Mouse (Mus musculus) cerebellum, adult 8-10 months (tissue): ENCODE results near the gene Gm19426.

Experiments used
- DNase-seq: peaks from one replicate; pipeline ENCODE4 v3.0.0; 2022

Gene Gm19426

GRCm38 (mm10) chr2:84716423-84717355, 26.8 kb downstream of the Gm19426 start:
- no peak for DNase-seq

- peak; percentile 75 for DNase-seq
Observed at GRCm38 (mm10) chr2:84715562-84716361, 27.7 kb downstream of the Gm19426 start.

GRCm38 (mm10) chr2:84714811-84715561, 28.5 kb downstream of the Gm19426 start, which contains the start of gene Zdhhc5:
Zdhhc5 (minus strand) TSS chr2:84715180.
- DNase-seq = peak; percentile 99

DNA sequence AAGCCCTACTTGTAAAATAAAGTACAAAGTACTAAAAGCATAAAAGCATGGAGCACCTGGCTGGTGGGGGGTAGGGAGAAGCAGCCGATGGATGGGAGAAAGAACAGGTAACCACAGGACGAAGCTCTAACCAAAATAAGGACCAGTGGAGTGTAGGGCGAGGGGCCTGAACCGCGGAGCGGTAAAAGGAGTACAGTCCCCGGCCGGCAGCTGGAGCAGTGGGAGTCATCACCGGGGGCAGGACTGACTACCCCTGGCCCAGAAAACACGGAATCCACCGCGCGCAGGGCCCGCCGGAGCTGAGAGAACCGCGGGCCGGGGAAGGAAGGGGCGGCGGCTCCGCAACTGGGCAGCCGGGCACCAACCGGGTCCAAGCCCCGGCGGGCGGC, 29.0 kb downstream of the Gm19426 start:
- no peak for DNase-seq

- DNase-seq = no peak
Observed at GRCm38 (mm10) chr2:84711898-84712297, 31.6 kb downstream of the Gm19426 start.

DNA sequence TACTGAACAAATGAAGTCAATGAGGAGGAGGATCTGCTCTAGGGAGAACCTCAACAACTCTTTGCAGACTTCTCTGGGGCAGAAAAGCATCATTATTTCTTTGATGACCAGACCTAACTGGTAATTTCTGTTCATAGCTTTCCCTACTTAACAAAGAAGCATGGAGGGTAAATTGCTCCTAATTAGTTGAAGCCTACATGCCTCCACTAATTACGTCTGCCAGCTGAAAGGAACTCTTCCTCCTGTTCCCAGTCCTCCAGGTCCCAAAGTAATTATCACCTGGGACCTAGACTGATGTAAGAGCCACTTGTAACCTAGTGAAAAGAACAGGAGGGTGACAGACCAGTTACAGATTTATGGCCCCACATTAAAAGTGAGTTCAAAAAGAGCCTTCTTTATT, 35.9 kb downstream of the Gm19426 start:
- no peak for DNase-seq

DNA sequence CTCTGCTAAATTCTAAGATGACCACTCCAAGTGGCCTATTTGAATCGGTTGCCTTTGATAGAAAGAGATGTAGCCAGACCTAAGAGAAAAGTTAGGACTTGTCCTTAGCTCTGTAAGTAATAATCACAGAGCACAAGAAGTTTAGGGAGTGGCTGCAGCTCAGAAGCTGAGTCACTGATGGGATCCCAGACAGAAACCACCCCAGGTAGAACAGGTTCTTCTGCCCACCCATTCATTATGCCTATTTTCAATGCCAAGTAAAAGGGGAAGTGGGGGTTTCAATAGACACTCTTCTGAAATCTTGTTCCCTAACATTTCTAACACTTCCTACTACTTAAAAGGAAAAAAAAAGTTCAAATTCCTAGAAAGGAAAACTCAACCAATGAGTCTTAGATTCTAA, 38.2 kb downstream of the Gm19426 start:
- DNase-seq = no peak

DNA sequence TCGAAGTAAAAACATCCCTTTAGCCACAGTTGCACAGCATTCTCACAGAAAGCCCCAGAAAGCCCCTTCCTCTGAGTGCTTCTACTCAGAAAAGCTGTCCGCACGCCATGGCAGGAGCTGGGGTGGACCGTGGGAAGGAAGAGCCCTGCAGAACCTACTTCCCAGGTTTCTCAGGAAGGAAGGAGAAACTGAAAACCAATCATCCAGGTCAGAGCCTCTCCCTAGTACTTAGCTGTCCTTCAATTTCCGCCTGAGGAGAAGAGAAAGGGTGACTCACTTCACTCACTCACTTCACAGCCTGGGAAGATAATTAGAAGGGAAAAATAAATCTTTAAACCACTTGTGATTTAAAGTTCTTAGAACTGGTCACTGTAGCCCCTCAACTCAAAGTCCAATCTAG, 39.1 kb downstream of the Gm19426 start:
- DNase-seq = no peak

DNA sequence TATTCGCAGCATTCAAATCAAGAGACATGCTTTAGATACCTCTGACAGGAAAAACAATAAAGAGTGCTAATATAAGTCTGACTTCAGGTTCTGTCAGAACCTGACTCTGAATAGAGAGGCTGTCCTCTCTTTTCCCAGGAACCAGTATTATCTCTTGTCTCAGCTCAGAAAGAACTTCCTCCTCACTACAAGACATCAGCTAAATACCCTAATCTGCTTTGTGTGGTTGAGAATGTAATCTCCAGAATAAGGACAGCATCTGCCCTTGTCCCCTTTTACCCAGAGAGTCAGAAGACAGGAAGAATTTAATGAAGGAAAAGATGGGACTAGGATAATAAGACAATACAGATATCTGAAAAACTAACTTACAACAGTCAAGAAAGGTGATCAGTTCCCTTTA, 40.0 kb downstream of the Gm19426 start:
- DNase-seq = no peak

DNA sequence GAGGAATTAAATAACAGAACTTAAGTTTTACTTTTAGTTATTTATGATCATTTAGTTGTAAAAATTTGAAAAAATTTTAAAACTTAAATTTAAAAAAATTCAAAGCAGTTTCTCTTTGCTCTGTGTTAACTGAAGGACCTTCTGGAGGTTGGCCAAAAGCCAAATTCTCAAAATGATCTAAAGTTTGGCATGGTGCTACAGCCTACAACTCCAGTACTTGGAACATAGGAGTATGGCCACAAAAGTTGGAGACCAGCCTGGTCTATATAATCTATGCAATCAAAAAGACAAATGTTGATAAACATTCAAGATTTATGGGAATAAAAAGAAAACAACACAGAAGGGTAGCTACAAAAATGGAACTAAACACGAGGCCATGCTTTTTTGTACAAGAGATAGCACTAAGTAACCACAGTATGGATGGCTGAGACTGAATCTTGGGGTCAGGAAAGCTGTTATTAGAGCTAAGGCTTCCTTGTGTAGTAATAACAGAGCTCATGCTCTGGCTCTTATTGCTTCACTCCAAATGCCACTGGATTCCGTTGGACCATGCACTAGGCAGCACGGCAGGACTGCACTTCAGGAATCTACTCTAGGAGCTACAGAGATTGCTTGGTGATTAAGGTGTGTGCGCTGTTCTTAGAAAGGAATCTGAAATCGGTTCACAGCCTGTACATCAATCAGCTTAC, 48.3 kb downstream of the Gm19426 start:
- no peak for DNase-seq
